Mouse (Mus musculus): ENCODE results near the gene Nt5dc2. TPM values are rescaled to one million over a fixed set of nuclear protein-coding genes. Genes with fewer than 3 reads are reported as not detected.
A peak's percentile ranks its signal among the peaks of the same experiment; 100 is the strongest.

Gene Nt5dc2
- polyA plus RNA-seq, 1 experiment: 28.4 TPM

- no peak overlapping the region for H3K27ac ChIP-seq (ENCODE audit: insufficient read depth, low read length)
- TF ChIP-seq CTCF (IDR thresholded peaks at IDR 0.05; ENCODE audit: borderline replicate concordance, insufficient read depth, low read depth, low read length): no peak
- no peak for TF ChIP-seq POLR2A (IDR thresholded peaks at IDR 0.05; ENCODE audit: borderline replicate concordance, insufficient read depth, low read length)
- peaks cover 12% of the 10 kb centered on the region for H3K4me1 ChIP-seq (ENCODE audit: control insufficient read depth, insufficient read depth, low read length)
- no peaks in the 10 kb centered on the region for H3K27me3 ChIP-seq (ENCODE audit: control insufficient read depth, insufficient read depth, low read length)
- no peak overlapping the region for H3K4me3 ChIP-seq (replicated peaks; ENCODE audit: insufficient read depth, low read depth, low read length)
- DNase-seq: peak in 1 of 2 experiments; percentile 36
- 27% methylated on average over 4 of the region's 4 CpGs for WGBS
These were observed 55.8 kb downstream of the Nt5dc2 start for GRCm38 (mm10) chr14:31186656-31187055.

Other genes with a start within 250 kb of the Nt5dc2 start
- 0.14 and 0.47 TPM in 2 replicates for gene Itih4, start 244.6 kb upstream of the Nt5dc2 start, polyA plus RNA-seq (2012; rRNA removed)
- 76.7 and 82.8 TPM in 2 replicates for gene Itih3, start 207.3 kb upstream of the Nt5dc2 start, polyA plus RNA-seq (2012; rRNA removed)
- not detected in 2 replicates for gene Itih1, start 187.8 kb upstream of the Nt5dc2 start, polyA plus RNA-seq (2012; rRNA removed)
- gene Nek4, start 179.7 kb upstream of the Nt5dc2 start, polyA plus RNA-seq (2012; rRNA removed): 15.5 and 16.2 TPM in 2 replicates
- 79.5 and 84.4 TPM in 2 replicates for gene Glt8d1, start 129.7 kb upstream of the Nt5dc2 start, polyA plus RNA-seq (2012; rRNA removed)
- 277 and 290 TPM in 2 replicates for gene Spcs1, start 129.4 kb upstream of the Nt5dc2 start, polyA plus RNA-seq (2012; rRNA removed)
- gene Pbrm1, start 111.9 kb upstream of the Nt5dc2 start, polyA plus RNA-seq (2012; rRNA removed): 22.2 and 24.2 TPM in 2 replicates
- gene Gnl3, start 111.9 kb upstream of the Nt5dc2 start, polyA plus RNA-seq (2012; rRNA removed): 47.3 and 52.1 TPM in 2 replicates
- gene Smim4, start 2.1 kb upstream of the Nt5dc2 start, polyA plus RNA-seq (2012; rRNA removed): 35.3 and 42.4 TPM in 2 replicates
- 8.6 and 9.6 TPM in 2 replicates for gene Stab1, start 37.6 kb downstream of the Nt5dc2 start, polyA plus RNA-seq (2012; rRNA removed)
- gene Tnnc1, start 77.3 kb downstream of the Nt5dc2 start, polyA plus RNA-seq (2012; rRNA removed): 6.1 and 7.6 TPM in 2 replicates
- gene Nisch, start 85.9 kb downstream of the Nt5dc2 start, polyA plus RNA-seq (2012; rRNA removed): 292 and 304 TPM in 2 replicates
- gene Sema3g, start 86.8 kb downstream of the Nt5dc2 start, polyA plus RNA-seq (2012; rRNA removed): 3.0 and 3.2 TPM in 2 replicates
- gene Phf7, start 120.3 kb downstream of the Nt5dc2 start, polyA plus RNA-seq (2012; rRNA removed): 6.5 and 7.8 TPM in 2 replicates
- gene Bap1, start 120.4 kb downstream of the Nt5dc2 start, polyA plus RNA-seq (2012; rRNA removed): 128 and 131 TPM in 2 replicates
- gene Dnah1, start 192.8 kb downstream of the Nt5dc2 start, polyA plus RNA-seq (2012; rRNA removed): 1.3 and 1.9 TPM in 2 replicates
- 38.0 and 40.4 TPM in 2 replicates for gene Capn7, start 205.6 kb downstream of the Nt5dc2 start, polyA plus RNA-seq (2012; rRNA removed)

Measured in cerebellum, adult 2 months (tissue).